Mouse (Mus musculus) retina, postnatal 7 days (tissue): ENCODE data around the gene Ggt6.
"Not testable (repeated sequence)": the region's sequence is repeated elsewhere in the genome, so short reads cannot be mapped to it uniquely, and the experiment has no call there.

ENCODE experiments used
- DNase-seq: peaks from one replicate; pipeline ENCODE4 v3.0.0-alpha.2; 2012; ENCODE audit warnings: low read depth, low spot score

Gene Ggt6

GRCm38 (mm10) chr11:72410521-72411092 is 24.7 kb upstream of the Ggt6 start:
- DNase-seq, result no peak

- peak; percentile 24 for DNase-seq
Measured at GRCm38 (mm10) chr11:72411093-72411921, 24.0 kb upstream of the Ggt6 start, which contains the start of gene Smtnl2. Gene Smtnl2, minus strand, starts transcription at chr11:72411713.

GRCm38 (mm10) chr11:72411945-72412344 is 23.4 kb upstream of the Ggt6 start:
- DNase-seq, result no peak

- DNase-seq, result no peak
Measured at GRCm38 (mm10) chr11:72413016-72413415, 22.3 kb upstream of the Ggt6 start.

GRCm38 (mm10) chr11:72413601-72414190 is 21.6 kb upstream of the Ggt6 start:
- no peak for DNase-seq

GRCm38 (mm10) chr11:72415155-72415554 is 20.2 kb upstream of the Ggt6 start:
- no peak for DNase-seq

GRCm38 (mm10) chr11:72416666-72417065 is 18.7 kb upstream of the Ggt6 start:
- DNase-seq, result no peak

GRCm38 (mm10) chr11:72417376-72417775 is 17.9 kb upstream of the Ggt6 start:
- no peak for DNase-seq

- no peak for DNase-seq
Measured at GRCm38 (mm10) chr11:72418227-72418626, 17.1 kb upstream of the Ggt6 start.

GRCm38 (mm10) chr11:72419006-72419405 is 16.3 kb upstream of the Ggt6 start:
- DNase-seq, result no peak

- no peak for DNase-seq
Measured at GRCm38 (mm10) chr11:72420460-72421122, 14.7 kb upstream of the Ggt6 start.

GRCm38 (mm10) chr11:72421518-72422278 is 13.6 kb upstream of the Ggt6 start:
- no peak for DNase-seq

- no peak for DNase-seq
Measured at GRCm38 (mm10) chr11:72423686-72424085, 11.6 kb upstream of the Ggt6 start.

- DNase-seq, result no peak
Measured at GRCm38 (mm10) chr11:72425201-72425600, 10.1 kb upstream of the Ggt6 start.

- no peak for DNase-seq
Measured at GRCm38 (mm10) chr11:72426884-72427283, 8.4 kb upstream of the Ggt6 start.

- DNase-seq, result peak; percentile 75
Measured at GRCm38 (mm10) chr11:72428694-72429093, 6.6 kb upstream of the Ggt6 start.

- peak; percentile 62 for DNase-seq
Measured at GRCm38 (mm10) chr11:72429288-72429690, 6.0 kb upstream of the Ggt6 start.

- not testable (repeated sequence) for DNase-seq
Measured at GRCm38 (mm10) chr11:72430311-72431068, 4.8 kb upstream of the Ggt6 start.

GRCm38 (mm10) chr11:72435694-72436045 is 344 bp downstream of the Ggt6 start:
- no peak for DNase-seq

- DNase-seq, result no peak
Measured at GRCm38 (mm10) chr11:72436271-72436670, 945 bp downstream of the Ggt6 start.
